Mouse (Mus musculus) heart, adult 9 months (tissue): ENCODE measurements around the gene Rbms1.

ENCODE experiments used
- DNase-seq, 2 experiments: peaks; one replicate each; pipeline ENCODE4 v3.0.0; 2022; ENCODE audit warnings: low spot score in 2 of 2

Gene Rbms1

GRCm38 (mm10) chr2:60809441-60809921 is 153.5 kb downstream of the Rbms1 start:
- peak in 1 of 2 experiments; percentile 19 for DNase-seq

GRCm38 (mm10) chr2:60808822-60809221 is 154.2 kb downstream of the Rbms1 start:
- no peak for DNase-seq

DNA sequence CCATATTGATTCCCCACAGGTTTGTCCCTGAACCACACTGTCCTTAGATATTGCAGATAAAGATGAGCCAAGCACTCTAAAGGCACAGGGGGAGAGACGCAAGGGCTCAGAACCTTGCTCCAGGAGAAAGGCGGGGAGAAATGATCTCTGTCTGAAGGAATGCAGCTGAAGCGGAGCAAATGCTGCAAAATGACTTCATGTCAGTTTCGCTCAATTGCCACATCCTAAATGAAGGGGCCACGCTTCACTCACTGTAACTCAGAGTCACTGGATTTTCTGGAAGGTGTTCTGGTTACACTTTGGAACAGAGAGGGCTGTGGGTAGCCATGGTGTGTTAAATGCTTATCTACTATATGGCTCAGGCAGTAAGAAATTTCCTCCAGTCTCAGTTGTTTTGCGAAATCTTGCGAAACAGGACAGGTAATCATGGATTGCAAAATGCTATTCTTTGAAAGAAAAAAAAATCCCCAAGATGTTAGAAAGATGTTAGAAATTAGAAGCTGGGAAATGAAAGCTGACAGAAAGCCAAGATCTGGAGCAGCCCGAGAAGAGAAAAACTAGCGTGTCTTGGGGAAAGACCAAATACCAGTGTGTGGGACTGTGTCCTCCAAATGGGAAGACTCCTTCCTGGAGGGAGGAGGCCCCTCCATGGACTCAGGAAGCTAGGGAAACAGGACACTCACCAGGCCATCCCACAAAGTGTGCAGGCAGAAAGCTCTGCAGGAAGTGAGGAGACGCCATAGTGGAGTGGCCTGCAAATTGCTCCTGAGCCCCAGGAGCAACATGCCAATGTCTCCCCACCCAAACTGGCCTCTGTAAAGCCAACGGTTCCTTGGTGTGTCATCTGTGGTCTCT is 155.4 kb downstream of the Rbms1 start:
- DNase-seq = peak in 1 of 2 experiments; percentile 30

DNA sequence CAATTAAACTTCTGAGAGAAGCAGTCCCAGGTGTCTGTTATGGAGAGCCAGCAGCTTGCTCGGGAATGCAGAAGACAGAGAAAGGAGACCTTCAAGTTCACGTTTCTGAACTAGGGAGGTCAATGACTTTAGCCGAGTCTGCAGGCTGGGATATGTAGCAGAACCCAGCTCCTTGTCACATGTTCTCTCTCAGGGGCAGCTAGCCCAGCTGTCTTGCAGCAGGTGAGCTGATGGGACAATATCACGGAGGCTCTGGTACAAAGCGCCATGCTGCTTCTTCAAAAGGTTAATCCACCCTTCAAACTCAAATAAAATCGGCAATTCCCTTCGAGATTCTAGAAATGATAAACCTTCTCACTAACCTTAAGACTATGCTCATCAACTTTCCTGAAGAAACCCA is 158.2 kb downstream of the Rbms1 start:
- no peak for DNase-seq

DNA sequence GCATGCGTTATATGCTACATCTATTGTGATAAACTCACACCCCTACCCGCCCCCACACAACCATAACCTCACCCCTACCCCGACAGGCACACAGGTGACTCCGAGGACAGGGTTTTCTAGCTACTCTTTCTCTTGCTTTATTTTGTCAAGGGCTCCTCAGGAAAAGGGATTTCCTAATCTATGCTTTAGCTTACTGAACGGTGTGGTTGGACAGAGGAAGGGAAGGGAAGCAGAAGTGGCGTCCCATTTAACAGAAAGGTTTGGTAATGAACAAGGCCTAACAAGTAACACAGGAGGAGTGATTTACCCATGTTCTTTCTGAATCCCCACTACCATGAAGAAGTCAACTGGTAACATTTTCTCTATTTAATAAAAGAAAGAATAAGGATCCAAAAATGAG is 159.6 kb downstream of the Rbms1 start:
- no peak for DNase-seq

- no peak for DNase-seq
Measured at GRCm38 (mm10) chr2:60802828-60803227, 160.2 kb downstream of the Rbms1 start.

DNA sequence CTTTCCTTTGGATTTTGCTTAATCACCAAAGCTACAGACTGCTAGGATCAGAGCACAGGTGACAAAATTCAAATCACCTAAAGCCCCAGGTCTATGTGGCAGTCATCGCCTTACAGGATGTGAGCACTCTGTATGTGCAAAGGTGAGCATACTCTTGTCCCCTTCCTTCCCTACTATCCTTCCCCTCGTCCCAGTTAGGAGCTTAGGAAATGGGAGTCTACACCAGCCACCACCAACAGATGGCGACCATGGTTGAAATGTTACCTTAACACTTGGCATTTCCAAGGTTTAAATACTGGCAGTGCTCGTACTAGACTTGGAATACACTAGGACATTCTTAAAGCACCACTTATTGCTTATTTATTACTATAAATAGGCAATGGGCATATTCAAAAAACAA is 160.8 kb downstream of the Rbms1 start:
- DNase-seq = peak in 1 of 2 experiments; percentile 41

GRCm38 (mm10) chr2:60801571-60802155 is 161.3 kb downstream of the Rbms1 start:
- DNase-seq = no peak

GRCm38 (mm10) chr2:60800921-60801558 is 162.0 kb downstream of the Rbms1 start:
- DNase-seq = no peak

GRCm38 (mm10) chr2:60799816-60800215 is 163.2 kb downstream of the Rbms1 start:
- DNase-seq = no peak

DNA sequence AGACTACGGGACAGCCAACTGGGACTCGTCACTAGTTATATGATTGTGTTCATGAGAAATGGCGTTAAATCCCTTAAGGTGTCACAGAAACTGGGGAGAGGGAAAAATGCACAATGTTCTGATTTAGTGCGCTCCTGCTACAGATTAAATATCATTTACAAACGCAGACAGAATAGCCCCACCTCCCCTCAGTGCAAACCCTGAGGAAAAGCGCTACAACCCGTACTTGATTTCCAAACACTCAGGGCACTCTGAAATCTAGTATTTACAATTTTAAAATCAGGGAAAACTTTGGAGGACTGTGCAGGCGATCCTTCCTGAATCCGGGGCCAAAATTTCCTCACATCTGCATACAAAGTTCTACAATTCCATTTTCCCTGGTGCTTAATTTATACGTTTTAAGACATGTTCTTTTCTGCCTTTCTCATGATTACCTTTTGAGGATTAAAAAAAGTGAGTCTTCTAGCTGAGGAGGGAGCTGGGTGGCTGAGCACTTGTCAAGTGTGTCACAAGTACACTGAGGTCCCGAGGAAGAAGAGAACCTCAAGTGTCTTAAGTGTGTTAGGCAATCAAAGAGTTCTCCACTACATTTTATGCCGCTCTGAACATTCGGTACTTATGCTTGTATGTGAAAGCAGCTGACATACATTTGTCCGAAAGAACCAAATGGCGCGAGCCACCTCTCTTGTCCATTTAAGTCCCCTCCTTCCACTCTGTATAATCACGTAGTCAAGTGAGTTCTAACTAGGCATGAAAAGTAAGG is 164.0 kb downstream of the Rbms1 start:
- no peak for DNase-seq

DNA sequence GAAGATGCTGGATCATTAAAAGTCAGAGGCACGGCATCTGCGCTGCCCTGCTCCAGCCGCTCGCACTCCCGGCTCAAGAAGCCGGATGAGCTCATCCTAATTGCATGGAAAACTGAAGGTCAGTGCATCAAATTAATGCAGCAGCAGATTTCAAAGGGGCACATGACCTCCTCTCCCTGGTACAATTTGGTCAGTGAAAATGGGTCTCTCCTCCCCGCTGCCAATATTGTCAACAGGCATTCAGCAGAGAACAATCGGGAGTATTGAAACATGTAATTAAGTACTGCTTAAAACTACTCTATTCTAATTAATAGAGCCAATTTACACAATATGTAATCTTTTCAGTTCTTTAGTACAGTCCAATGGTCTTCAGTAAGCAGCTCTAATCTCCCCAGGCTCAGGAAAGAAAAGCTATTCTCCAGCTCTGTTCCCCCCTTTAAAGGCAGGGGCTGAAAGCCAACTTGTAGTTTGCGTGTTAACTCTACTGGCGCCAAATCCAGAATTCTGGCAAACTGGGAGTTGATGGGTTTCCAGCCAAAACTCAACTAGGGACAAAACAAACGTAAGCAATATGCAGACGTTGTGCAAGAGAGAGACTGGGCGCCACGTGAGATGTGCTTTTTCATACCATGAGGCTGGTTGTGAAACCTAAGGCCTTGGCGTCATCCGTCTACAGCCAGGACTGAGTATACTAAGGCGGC is 165.9 kb downstream of the Rbms1 start:
- DNase-seq = peak; percentile 54 to 66

DNA sequence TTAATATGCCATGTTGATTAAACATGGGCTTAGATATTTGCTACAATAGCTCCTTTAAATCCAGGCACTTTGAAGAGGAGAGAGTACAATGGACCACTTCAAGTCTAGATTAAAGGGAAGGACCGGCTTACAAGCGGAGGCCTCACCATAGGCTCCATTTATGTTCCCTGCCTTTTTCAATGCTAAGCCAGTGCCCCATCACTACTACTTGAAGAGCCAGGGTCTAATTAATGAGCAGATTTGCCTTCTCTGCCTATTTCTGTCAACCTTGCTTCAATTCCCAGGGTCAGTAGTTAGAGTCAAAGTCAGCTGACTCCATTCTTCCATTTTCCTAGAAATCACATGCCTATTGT is 166.4 kb downstream of the Rbms1 start:
- no peak for DNase-seq

GRCm38 (mm10) chr2:60795861-60796260 is 167.1 kb downstream of the Rbms1 start:
- DNase-seq = no peak

- no peak for DNase-seq
Measured at GRCm38 (mm10) chr2:60792506-60792905, 170.5 kb downstream of the Rbms1 start.

GRCm38 (mm10) chr2:60789126-60789525 is 173.9 kb downstream of the Rbms1 start:
- DNase-seq = no peak

GRCm38 (mm10) chr2:60788173-60788908 is 174.7 kb downstream of the Rbms1 start:
- DNase-seq = no peak

- no peak for DNase-seq
Measured at GRCm38 (mm10) chr2:60787088-60787487, 175.9 kb downstream of the Rbms1 start.

DNA sequence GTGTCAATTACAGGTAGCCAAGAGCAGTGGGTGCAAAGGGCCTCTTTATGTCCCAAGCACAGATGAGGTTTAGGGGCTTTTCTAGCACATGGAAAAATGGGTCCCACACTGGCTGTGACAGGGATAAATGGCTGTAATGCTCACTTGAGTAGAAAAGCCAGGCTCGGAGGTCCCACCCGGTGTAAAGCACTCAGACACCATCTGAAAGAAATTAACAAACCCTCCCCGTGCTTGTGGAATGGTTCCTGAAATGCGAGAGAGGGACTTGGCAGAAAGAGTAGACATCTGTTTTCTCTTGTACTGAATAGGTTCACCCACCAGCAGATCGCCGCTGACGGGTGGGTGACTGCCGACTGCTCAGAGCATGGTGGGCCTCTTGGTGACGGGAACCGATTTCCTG is 176.7 kb downstream of the Rbms1 start:
- DNase-seq = no peak

DNA sequence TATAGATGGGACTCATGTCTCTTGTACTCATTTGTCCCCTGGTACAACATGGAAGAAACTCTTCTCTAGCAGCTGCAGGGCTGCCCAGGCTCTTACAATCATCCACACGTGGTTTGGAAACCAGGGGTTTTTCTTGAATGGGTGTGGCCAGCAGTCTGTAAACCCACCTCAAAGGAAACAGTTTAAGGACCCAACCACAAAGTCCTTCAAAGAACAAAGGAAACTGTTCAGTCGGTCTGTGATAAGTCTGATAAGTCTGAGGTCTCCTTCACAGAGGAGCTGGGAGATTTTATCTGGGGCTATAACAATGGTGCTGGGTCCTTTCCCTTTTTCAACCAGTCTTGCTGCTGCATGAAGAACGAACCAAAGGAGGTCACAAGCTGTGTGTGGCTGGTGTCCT is 188.5 kb downstream of the Rbms1 start:
- no peak for DNase-seq

DNA sequence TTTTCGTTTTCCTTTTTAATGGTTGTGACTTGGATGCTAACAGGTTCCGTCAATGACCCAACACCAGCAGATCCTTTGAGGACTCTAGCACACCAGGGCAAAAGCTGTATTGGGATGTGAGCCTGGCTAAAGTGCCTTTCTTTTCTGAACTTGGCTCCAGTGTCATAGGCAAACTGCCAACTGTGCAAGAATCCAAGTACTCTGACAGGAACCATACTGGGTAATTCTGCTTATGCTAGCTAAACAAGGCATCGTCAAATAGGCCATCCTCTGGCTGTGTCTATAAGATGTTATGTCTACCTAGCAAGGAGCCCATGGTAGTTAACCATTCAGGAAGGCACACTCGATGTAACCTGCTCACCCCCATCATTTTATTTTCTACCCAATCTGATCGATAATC is 189.4 kb downstream of the Rbms1 start:
- DNase-seq = peak; percentile 59 to 84
